Mouse (Mus musculus) frontal cortex, adult (tissue): ENCODE data around the gene Rab3b.
"Not testable (repeated sequence)": the region's sequence is repeated elsewhere in the genome, so short reads cannot be mapped to it uniquely, and the experiment has no call there.

Source experiments
- ATAC-seq: cut with Nextera tagmentation; 2 replicates; pipeline ENCODE4 v1.9.2; 2017; ENCODE audit warnings: mild to moderate bottlenecking, moderate library complexity, mixed read lengths; ENCODE audit not compliant: low TSS enrichment

The Rab3b gene

DNA sequence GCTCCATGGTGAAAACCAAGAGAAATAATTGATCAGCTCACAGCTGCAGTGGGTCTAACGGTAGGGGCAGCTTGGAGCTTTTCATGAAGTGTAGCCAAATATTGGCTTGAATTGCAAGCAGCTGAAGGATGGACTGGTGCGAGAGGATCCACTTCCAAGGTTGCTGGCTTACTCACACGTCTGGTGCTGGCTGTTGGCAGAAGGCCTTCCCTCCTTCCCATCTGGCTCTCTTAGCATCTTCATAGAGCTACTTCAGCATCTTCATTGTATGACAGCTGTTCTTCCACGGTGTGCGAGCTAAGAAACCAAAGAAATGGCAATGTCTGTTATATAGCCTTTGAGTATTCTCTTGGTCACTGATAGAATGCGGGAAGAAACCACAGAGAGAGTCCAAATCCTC lies 12.0 kb downstream of the Rab3b start:
- ATAC-seq, result peak; percentile 72

DNA sequence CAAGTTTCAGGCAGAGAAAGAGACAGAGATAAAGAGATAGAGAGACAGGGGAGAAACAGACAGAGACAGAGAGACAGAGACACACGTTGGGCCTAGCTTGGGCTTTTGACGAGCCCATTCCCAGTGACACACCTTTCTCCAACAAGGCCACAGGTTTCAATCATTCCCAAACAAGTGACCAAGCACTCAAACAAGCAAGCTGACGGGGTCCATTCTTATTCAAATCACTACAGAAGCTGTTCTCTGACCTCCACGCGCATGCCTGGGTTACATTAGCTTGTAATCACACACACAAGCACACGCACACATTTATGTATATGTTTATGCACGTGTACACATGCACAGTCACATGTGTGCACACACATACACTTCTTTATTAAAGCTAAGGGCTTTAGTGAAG lies 21.6 kb downstream of the Rab3b start:
- no peak for ATAC-seq

DNA sequence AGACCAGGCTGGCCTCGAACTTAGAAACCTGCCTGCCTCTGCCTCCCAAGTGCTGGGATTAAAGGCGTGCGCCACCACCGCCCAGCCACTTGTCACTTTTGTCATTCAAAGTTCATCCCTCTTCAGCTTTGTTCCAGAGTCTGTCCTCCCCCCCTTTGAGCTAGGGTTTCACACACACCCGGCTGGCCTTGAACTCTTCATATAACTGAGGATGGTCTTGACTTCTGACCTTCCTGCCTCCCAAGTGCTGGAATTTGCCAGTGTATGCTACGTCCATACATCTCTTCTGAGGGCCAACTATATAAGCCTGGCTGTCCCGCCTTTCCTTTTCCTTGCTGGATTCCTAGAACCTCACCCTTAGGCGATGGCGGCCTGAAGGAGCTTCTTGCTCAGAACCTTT lies 24.0 kb downstream of the Rab3b start:
- ATAC-seq, result no peak

DNA sequence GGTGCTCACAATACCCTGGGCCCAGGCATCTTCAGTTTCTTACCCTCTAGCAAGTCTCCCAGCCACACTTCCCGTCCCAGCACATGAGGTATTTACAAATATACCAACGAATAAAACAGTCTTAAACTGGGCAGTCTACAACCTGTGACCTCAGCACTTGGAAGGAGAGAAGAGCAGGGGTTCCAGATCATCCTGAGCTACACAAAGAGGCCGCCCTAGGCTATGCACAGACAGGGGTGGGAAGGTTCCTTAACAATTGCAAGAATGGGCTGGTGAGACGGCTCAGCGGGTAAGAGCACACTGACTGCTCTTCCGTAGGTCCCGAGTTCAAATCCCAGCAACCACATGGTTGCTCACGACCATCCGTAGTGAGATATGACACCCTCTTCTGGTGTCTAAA lies 24.5 kb downstream of the Rab3b start:
- ATAC-seq, result no peak

DNA sequence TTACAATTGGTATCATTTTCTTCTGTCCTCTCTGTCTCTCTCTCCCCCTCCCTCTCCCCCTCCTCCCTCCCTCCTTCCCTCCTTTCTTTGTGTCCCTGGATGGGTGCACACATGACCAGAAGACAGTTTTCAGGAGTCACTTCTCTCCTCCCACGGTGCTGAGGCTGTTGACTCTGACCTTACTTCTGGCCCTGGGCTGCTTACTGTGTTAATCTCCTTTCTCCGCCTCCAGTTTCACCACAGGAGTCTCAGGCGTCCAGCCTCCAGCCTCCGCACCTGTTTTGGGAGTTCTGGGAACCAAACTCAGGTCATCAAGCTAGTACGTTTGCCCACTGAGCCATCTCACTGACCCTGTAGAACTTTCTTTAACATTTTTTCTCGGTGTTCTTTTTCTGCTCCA lies 25.2 kb downstream of the Rab3b start:
- no peak for ATAC-seq

DNA sequence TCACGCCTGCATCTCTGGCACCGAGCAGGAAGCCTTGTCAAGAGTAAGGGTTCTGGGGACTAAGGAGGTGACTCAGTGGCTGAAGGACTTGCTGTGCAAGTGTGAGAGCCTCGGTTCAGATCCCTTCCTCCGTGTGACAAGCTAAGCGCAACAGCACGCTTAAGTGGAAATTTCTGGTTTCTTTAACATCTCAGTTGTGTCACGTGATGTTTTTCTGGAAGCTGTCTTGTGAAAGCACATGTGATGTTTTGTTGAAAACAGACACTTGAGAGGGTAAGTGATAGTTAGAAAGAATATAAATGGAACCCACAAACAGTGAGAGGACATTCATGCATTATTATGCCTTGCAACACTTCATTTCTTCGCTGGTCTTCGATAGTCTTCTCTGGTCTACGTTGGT lies 25.9 kb downstream of the Rab3b start:
- ATAC-seq, result no peak

DNA sequence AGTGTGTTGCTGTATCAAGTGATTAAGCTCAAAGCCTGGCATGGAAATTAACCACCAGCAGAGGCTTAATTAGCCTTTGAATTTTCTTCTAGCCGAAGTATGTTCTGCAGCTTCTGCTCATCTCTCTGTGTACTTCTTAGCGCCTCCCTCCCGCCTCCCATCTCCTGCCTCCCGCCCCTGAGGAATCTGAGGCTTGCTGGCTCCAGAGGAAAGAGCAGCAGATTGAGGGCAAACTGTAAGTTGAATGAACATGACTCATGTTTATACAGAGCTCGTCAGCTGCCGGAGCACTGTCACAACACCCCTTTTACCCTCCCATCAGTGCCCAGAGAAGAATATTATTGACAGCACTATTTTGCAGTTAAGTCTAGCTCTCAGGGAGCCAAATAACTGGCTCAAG lies 27.0 kb downstream of the Rab3b start:
- ATAC-seq, result peak; percentile 96

DNA sequence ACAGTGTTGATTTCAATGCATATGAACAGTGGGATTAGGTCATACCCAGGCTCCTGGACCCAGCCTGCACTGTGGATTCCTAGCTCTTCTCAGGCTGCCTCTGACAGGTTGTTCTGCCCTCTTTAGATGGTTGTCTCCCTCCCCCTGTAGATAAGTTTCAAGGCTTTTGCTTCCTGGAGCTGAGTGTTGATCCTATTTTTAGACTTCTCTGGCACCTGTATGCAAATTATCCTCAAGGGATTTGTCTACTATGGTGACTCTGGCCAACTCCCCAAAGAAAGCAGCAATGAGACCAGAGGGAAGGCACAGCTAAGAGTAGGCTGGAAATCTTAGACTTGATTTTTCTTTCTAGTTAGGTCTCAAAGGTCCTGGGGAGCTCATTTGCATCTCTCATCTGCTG lies 28.6 kb downstream of the Rab3b start:
- no peak for ATAC-seq

DNA sequence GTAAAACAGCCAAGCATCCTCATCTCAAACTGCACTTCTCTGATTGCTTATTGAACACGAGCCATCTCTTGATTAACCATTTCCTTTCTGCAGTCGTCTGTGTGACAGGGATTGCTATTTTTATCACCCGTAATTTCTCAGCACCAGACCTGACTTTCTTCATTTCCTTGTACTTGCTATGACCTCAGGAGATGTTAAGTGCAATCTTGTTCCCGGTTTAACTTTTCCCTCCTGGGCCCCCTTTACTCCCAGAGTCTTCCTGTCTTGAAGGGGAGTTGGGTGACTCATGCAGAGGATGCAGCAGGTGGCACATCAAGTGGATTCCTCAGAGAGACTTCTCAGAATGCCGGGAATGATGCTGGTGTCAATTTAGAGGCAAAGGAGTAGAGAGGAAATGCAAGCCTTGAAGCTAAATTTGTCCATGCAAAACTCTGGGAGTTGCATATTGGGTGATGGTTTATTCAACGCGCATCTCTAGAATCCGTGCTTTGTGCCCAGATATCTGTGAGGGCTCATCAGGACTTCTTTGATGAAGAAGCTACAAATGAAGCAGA lies 31.1 kb downstream of the Rab3b start:
- ATAC-seq, result peak; percentile 20; the same call in 1 of the 2 replicates

DNA sequence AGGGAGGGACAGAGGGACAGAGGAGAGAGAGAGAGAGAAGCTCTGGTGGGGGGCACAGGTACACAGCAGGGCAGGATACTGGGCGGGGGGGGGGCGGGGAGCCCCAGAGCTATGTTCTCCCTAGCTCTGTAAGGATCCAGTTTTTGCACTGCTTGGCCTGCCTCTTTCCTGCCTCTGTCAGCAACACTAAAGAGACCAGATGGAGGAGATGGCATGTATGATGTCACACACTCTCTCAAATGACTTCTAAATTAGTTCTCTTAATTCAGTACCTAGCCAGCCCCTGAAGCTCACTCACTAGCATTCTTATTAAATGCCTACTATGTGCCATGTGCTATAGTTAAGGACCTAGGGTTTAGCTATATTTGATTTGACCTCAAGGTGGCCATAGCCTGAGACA lies 33.0 kb downstream of the Rab3b start:
- ATAC-seq, result peak; percentile 50; the same call in 1 of the 2 replicates

DNA sequence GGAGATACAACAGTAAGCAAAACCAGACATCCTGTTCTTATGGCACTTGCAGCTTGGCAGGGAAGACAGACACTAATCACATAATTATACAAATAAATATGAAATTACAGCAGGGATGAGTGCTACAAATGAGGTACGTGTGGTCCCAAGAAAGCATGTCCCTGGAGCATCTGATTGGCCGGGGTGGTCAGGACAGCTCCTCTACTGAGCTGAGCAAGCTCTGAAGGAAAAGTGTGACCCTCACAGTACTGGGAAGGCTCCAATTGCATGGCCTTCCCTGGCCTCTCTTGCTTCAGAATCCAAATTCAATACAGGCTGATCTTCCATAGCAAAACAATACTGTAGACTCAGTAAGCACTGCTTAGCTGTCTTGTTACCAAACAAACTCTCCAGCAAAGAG lies 34.3 kb downstream of the Rab3b start:
- no peak for ATAC-seq

DNA sequence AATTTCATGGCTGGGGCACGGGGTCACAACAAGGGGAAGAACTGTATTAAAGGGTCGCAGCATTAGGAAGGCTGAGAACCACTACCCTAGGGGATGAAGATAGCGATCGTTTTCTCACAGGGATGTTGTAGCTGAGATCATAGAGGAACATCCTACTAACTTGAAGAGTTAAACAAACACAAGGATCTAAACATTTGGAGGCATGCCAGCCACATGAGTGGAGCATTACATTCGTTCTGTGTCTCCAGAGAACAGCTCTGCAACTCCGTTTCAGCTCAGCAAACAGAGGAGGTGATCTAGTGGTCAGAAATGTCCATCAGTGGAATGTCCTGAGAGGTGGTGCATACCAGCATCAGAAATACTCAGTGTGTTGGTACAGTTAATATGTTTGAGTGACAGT lies 35.5 kb downstream of the Rab3b start:
- no peak for ATAC-seq

DNA sequence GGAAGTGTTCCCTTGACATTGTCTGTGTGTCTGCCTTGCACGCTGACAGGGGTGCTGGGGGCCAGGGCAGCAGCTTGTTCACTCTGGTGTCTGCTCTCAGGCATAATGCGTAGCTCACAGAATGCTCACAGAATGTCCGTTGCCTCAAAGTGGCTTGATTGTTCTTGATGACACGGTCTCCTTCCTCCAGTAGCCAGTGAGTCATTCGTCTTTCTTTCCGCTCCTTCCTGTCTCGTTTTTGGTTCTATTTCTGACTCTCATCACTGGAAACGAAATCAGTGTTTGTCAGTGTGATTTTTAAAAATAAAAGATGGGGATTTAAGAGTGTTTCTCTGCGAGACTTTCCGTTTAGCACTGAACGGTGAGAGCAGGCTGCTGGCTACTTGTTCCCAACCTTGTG lies 36.2 kb downstream of the Rab3b start:
- ATAC-seq, result peak; percentile 56; the same call in 1 of the 2 replicates

DNA sequence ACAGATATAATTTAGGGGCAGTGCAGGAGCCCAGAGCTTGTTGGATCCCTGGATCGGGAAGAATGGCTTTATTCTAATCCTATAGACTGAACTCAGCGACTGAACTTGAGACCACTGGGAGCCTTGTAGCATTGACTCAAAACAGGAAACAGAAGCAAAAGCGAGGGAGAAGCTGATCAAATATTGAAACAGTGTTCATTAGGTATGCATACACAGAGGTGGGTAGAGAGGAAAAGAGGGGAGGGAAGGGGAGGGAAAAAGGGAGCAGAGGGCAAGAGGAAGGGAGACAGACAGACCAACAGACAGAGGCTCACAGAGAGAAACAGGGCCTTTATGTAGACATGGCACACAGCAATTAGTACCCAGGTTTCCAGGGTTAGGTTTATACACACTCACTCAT lies 38.8 kb downstream of the Rab3b start:
- no peak for ATAC-seq

DNA sequence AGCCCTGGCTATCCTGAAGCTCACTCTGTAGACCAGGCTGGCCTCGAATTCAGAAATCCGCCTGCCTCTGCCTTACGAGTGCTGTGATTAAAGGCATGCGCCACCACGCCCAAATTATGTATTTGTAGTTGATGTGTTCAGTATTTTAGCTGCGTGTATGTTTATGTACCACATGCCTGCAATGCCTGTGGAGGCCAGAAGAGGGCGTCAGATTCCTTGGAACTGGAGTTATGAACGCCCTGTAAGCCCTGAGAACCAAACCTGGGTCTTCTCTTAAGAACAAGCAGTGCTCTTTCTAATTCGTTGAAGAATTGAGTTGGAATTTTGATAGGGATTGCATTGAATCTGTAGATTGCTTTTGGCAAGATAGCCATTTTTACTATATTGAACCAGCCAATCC lies 49.1 kb downstream of the Rab3b start:
- ATAC-seq, result not testable (repeated sequence)

DNA sequence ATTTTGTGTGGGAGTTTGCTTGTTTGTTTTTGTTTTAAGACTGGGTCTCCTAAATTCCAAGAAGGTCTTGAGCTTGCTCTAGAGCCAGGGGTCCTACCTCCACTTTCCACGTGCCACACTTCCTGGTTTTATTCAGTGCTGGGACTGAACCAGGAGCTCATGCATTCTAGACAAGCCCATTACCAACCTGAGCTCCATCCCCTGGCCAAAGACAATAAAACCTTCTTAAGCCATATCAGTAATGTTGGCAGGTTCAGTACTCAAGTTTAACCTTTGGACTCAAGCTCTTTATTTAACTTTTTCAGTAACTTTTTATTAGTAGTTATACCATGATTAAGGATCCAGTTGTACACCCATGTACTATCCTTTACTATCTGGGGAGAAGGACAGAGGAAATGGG lies 54.3 kb downstream of the Rab3b start:
- ATAC-seq, result no peak

DNA sequence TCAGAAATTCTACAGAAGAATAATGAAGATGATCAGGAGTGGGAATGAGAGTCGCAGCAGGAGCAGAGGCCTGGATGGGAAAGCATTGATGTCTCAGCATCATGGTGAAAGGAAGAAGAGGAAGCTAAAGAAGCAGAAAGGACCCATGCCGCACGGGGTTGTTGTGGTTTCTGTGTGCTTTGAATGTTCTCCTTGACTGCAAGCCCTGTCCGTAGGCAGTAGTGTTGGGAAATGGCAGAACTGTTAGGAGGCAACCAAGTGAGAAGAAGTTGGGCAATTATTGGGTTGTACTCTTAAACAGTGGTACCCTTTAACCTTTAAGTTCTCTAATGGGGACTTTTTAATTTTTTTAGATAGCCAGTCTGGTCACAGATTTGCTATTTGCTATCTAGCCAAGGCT lies 56.0 kb downstream of the Rab3b start:
- ATAC-seq, result no peak

DNA sequence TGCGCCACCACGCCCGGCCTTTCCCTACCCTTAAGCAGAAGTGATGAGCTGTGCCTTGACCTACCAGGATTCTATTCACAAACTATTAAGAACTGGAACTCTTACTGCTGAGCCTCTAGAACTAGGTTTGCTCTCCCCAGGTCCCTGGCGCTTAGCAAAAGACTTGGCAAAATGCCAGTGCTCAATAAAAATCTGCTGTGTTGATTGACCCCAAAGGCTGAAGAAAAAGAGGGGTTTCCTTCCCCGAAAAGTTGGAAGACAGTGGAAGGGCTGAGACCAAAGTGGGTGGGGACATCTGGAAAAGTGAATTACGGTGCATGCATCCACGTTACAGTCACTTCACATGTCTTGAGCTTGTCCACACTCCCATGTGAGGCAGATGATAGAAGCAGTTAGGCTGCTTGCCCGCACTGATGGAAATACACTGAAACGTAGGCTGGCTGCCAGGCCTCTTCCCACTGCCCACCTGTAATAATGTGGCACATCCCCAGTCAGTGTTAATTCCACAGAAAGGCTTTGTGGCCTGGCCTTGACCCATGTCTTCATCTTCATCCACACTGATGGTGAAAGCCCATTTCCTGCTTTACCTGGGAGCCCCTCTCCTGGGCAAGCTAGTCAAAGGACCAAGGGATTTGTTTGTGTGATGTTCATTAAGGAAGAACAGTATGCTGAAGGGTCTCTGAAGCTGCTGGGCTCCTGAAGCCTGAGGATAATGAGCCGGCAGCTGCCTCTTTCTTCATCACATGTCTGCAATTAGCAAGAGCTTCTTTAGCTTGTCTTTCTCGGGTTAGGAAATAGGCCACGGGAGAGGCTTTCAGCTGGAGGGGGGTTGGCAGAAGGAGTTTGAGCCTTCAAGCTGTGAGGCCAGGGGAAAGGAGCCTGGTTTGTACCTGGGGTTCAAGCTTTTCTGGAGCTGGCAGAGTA lies 59.2 kb downstream of the Rab3b start:
- peak; percentile 68 for ATAC-seq

DNA sequence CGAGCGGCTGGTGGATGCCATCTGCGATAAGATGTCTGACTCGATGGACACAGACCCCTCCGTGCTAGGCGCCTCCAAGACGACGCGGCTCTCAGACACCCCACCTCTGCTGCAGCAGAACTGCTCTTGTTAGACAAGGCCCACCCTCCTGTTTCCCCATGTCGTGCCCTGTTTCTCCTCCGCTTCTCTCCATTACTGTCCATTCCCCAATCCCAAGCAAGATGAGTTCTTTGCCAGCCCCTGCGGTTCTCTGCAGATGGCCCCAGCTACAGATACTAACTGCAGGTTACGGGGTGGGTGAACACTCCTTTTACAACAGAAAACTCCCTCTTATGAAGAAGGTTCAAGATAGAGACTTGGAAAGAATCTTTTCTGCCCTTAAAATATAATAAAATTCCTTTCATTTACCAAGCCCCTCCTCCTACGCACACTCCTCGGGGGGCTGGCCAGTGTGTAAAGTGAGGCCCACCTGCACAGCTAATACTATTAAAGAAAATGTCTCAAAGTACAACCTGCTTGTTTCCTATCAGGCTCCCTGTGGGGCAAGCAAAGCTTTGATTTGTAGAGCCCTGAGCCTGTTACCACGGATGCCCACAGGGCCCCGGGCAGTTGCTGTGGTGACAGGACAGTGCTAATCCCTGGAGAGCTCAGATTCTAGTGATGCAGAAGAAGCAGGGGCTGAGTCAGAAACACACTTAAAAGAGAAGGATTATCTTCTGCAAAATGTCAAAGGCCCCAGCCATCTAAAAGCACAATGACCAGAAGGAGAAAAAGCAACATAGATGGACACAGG lies 62.0 kb downstream of the Rab3b start:
- ATAC-seq, result no peak

DNA sequence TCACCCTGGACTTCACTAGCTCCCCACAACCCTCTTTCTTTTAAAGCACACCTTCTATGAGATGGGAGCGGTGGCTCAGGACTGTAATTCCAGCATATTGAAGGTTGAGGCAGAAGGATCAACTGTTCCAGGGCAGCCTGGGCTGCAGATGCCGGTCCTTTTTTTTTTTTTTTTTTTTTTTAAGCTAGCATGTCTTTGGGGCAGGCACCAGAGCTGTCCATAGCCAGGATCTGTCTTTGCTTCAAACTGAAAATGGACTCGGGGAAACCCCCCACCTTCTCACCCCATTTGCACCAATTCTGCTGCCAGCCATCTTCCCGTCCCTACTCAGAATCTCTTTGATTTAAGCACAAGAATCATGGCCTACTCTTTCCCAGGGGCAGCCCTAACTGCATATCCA lies 63.3 kb downstream of the Rab3b start:
- no peak for ATAC-seq

DNA sequence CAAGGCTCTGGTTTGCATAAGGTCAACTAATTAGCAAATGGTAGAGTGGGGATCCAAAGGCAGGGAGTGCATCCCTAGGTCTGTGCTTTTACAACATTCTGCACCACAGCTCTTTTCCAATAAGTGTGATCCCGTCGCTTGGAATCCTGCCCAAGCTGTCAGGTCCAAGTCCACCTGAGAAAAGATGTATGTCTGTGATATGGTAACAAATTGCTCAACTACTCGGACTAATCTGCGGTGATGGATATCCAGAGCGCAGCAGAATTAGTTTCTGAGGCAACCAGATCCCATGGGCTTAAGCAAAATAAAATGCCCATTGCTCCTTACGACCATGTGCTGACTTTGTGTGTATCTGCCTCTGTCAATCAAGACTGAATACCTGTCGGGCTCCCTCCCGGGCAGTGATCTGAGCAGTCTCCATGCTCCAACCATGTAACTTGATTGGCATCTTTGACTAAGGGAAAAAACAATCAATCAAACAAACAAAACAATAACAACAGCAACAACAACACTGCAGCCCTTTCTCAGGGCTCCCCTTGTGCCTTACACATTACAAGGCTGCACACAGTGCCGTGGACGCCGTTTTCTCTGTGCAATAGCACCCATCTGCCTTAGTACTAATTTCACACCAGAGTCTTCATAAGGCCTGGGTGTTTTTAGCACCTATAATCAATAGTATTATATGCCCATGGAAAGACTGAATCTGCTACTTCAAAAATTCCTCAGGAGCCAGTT lies 64.3 kb downstream of the Rab3b start:
- ATAC-seq, result no peak

DNA sequence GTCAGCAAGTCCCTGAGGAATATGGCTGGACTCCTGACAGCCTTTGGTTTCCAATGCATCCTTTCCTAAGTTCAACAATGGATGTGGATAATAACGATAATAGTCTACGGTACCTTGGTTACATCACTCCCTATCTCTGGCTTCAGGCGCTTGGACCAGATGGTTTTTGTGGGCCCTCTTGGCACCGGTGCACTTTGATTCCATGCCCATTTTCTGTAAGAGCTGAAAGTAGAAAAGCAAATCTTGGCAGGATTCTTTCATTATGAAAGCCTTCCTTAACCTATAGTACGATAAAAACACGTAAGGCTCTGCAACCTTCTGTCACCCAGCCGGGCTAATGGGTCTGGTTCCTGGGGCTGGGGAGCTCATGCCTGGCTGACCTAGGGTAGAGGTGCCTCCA lies 70.3 kb downstream of the Rab3b start:
- ATAC-seq, result peak; percentile 78
